Mouse (Mus musculus) thymus, postnatal 14 days (tissue): ENCODE results near the gene Lama5.

ENCODE experiments used
- DNase-seq: peaks from one replicate; pipeline ENCODE4 v3.0.0; 2021

Lama5 gene

GRCm38 (mm10) chr2:180133231-180133630 is 92.4 kb downstream of the Lama5 start:
- DNase-seq: no peak

GRCm38 (mm10) chr2:180127675-180128074 is 98.0 kb downstream of the Lama5 start:
- DNase-seq: no peak
